Mouse (Mus musculus): ENCODE results near the gene Ubfd1. TPM values are rescaled to one million over a fixed set of nuclear protein-coding genes. Genes with fewer than 3 reads are reported as not detected.
A peak's percentile ranks its signal among the peaks of the same experiment; 100 is the strongest.
"Not testable (repeated sequence)": the region's sequence is repeated elsewhere in the genome, so short reads cannot be mapped to it uniquely, and the experiment has no call there.

Gene Ubfd1
- total RNA-seq, 1 experiment from 2014 or later: 24.9 TPM

- no peak for ATAC-seq (ENCODE audit: extremely low read depth, insufficient number of reproducible peaks, low FRiP score, poor library complexity, severe bottlenecking)
These were observed 13.0 kb downstream of the Ubfd1 start for GRCm38 (mm10) chr7:122079798-122080554.

GRCm38 (mm10) chr7:122081071-122081470 lies 14.1 kb downstream of the Ubfd1 start:
- no peak for ATAC-seq (ENCODE audit: extremely low read depth, insufficient number of reproducible peaks, low FRiP score, poor library complexity, severe bottlenecking)

- peak; percentile 41; the same call in 1 of the 2 replicates for ATAC-seq (ENCODE audit: extremely low read depth, insufficient number of reproducible peaks, low FRiP score, poor library complexity, severe bottlenecking)
These were observed 20.4 kb downstream of the Ubfd1 start for GRCm38 (mm10) chr7:122087195-122087982.

- ATAC-seq (ENCODE audit: extremely low read depth, insufficient number of reproducible peaks, low FRiP score, poor library complexity, severe bottlenecking): no peak
These were observed 27.8 kb downstream of the Ubfd1 start for GRCm38 (mm10) chr7:122094564-122095330.

- ATAC-seq (ENCODE audit: extremely low read depth, insufficient number of reproducible peaks, low FRiP score, poor library complexity, severe bottlenecking): no peak
These were observed 31.0 kb downstream of the Ubfd1 start for GRCm38 (mm10) chr7:122098009-122098408.

- peak; percentile 78 for ATAC-seq (ENCODE audit: extremely low read depth, insufficient number of reproducible peaks, low FRiP score, poor library complexity, severe bottlenecking)
These were observed 32.2 kb downstream of the Ubfd1 start for GRCm38 (mm10) chr7:122099222-122099621.

GRCm38 (mm10) chr7:122101014-122101746 lies 34.2 kb downstream of the Ubfd1 start:
- not testable (repeated sequence) for ATAC-seq (ENCODE audit: extremely low read depth, insufficient number of reproducible peaks, low FRiP score, poor library complexity, severe bottlenecking)

GRCm38 (mm10) chr7:122101747-122102244 lies 34.8 kb downstream of the Ubfd1 start, which contains the start of gene Ndufab1:
Gene Ndufab1 (minus strand): TSS chr7:122101886.
- ATAC-seq (ENCODE audit: extremely low read depth, insufficient number of reproducible peaks, low FRiP score, poor library complexity, severe bottlenecking): peak; percentile 92

GRCm38 (mm10) chr7:122108206-122108605 lies 41.2 kb downstream of the Ubfd1 start:
- ATAC-seq (ENCODE audit: extremely low read depth, insufficient number of reproducible peaks, low FRiP score, poor library complexity, severe bottlenecking): no peak

GRCm38 (mm10) chr7:122123518-122123917 lies 56.5 kb downstream of the Ubfd1 start:
- no peak for ATAC-seq (ENCODE audit: extremely low read depth, insufficient number of reproducible peaks, low FRiP score, poor library complexity, severe bottlenecking)

GRCm38 (mm10) chr7:122125636-122126035 lies 58.7 kb downstream of the Ubfd1 start:
- no peak for ATAC-seq (ENCODE audit: extremely low read depth, insufficient number of reproducible peaks, low FRiP score, poor library complexity, severe bottlenecking)

- no peak for ATAC-seq (ENCODE audit: extremely low read depth, insufficient number of reproducible peaks, low FRiP score, poor library complexity, severe bottlenecking)
These were observed 60.0 kb downstream of the Ubfd1 start for GRCm38 (mm10) chr7:122126946-122127345.

Other genes with a start within 250 kb of the Ubfd1 start
- gene Scnn1b, start 202.1 kb upstream of the Ubfd1 start, total RNA-seq (2017): not detected in 2 replicates
- 8.0 and 9.5 TPM in 2 replicates for gene Cog7, start 85.5 kb upstream of the Ubfd1 start, total RNA-seq (2017)
- gene Gga2, start 46.0 kb upstream of the Ubfd1 start, total RNA-seq (2017): 87.7 and 100 TPM in 2 replicates
- gene Ears2, start 88 bp downstream of the Ubfd1 start, total RNA-seq (2017): 6.6 and 7.4 TPM in 2 replicates
- 32.8 and 34.1 TPM in 2 replicates for gene Ndufab1, start 34.7 kb downstream of the Ubfd1 start, total RNA-seq (2017)
- 6.2 and 7.1 TPM in 2 replicates for gene Palb2, start 65.8 kb downstream of the Ubfd1 start, total RNA-seq (2017)
- gene Dctn5, start 65.9 kb downstream of the Ubfd1 start, total RNA-seq (2017): 83.0 and 88.3 TPM in 2 replicates
- 0.49 and 0.81 TPM in 2 replicates for gene Plk1, start 92.3 kb downstream of the Ubfd1 start, total RNA-seq (2017)
- not detected in 2 replicates for gene Ern2, start 119.0 kb downstream of the Ubfd1 start, total RNA-seq (2017)
- gene Chp2, start 152.3 kb downstream of the Ubfd1 start, total RNA-seq (2017): not detected in 2 replicates
- gene Prkcb, start 221.6 kb downstream of the Ubfd1 start, total RNA-seq (2017): 440 and 446 TPM in 2 replicates